Mouse (Mus musculus) 3134 (cell line): ENCODE results near the gene Mrgprb8.
"Not testable (repeated sequence)": the region's sequence is repeated elsewhere in the genome, so short reads cannot be mapped to it uniquely, and the experiment has no call there.

Experiments
- DNase-seq: peaks from one replicate; pipeline ENCODE4 v3.0.0-alpha.2; 2011; ENCODE audit warnings: low spot score; ENCODE audit not compliant: insufficient read length; ENCODE audit errors: extremely low read depth

The Mrgprb8 gene

DNA sequence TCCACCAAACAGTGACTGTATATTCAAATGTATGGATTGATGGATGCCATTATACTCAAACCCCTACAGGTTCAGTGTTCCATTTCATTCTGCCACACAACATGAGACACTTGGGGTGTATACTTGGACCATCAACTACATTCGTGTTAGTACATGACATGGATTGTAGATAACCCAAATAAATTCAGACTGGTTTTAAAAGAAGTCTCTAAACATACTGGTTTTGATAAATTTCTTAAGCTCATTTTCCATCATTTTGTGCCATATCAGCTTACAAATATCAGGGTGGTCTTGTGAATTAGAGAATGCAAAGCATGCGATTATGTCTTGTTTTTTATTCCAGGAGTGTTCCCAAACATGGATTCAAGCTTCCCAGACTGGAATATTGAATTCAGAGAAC lies at the start of gene Mrgprb8:
Mrgprb8 (plus strand) TSS at position 301 of the 400 bp plus-strand sequence.
- DNase-seq: no peak

DNA sequence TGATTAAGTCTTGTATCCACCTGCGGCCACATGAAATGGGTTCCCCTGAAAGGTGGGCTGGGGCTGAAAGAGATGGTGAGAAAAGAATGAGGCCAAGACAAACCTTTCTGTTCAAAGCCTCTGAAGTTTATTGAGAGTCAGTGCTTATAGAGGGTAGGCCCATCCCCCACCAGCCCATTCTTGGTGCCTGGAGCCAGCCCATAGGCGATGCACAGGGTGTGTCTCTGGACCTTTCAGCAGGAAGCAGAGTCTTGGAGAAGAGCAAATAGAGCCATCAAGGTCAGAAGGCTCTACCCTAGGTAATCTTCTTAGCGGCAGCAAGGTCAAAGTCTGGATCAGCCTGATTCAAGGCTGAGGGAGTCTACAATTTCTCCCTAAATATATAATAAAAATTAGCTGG lies 47.6 kb downstream of the Mrgprb8 start:
- not testable (repeated sequence) for DNase-seq

DNA sequence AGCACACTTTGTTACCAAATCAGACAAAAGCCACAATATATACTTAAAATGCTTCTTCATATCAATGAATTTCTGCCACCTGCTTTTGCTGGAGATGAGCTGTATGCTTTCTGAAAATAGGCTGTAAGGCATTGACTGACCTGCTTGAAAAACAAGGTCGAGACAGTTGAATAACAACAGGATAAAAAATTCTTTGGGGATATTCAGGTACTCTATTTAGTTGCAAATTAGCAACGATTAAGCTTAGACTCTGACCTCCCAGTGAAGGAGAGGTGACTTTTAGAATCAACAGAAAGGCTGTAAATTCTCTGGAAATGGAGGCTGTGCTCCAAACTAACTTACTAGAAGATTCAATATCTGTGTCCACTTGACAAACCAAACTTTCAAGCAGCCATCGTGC lies 48.3 kb downstream of the Mrgprb8 start:
- no peak for DNase-seq
